Mouse (Mus musculus) hindbrain, embryonic 11.5 days (tissue): ENCODE measurements around the gene Mpp5. TPM values are rescaled to one million over a fixed set of nuclear protein-coding genes. Genes with fewer than 3 reads are reported as not detected.

Source experiments
- ATAC-seq: fragments of 200-750 bp; cut with Nextera tagmentation; 2 replicates; pipeline ENCODE4 v1.8.0; 2017; ENCODE audit warnings: mild to moderate bottlenecking, moderate TSS enrichment, moderate library complexity; ENCODE audit not compliant: low FRiP score
- DNase-seq: peaks from one replicate; pipeline ENCODE4 v3.0.0-alpha.2; 2015; ENCODE audit warnings: low spot score
- H3K27ac ChIP-seq: fragments of 300-500 bp; sonication (generic); 2 replicates; pipeline ENCODE4 v1.5.1; 2014; ENCODE audit warnings: mild to moderate bottlenecking, low read depth, low read length
- H3K27me3 ChIP-seq: fragments of 300-500 bp; sonication (generic); 2 replicates; pipeline ENCODE4 v1.6.1; 2014; ENCODE audit warnings: mild to moderate bottlenecking, low read length, moderate library complexity, mixed read lengths; ENCODE audit not compliant: control insufficient read depth, insufficient read depth
- H3K36me3 ChIP-seq: fragments of 300-500 bp; sonication (generic); 2 replicates; pipeline ENCODE4 v1.6.1; 2014; ENCODE audit warnings: mild to moderate bottlenecking, low read length, moderate library complexity, mixed read lengths; ENCODE audit not compliant: control insufficient read depth, insufficient read depth
- H3K4me1 ChIP-seq: fragments of 300-500 bp; sonication (generic); replicated peaks from 2 replicates; pipeline ENCODE4 v1.6.1; 2014; ENCODE audit warnings: low read length, mixed read lengths; ENCODE audit not compliant: control insufficient read depth, insufficient read depth
- H3K4me2 ChIP-seq: fragments of 300-500 bp; sonication (generic); replicated peaks from 2 replicates; pipeline ENCODE4 v1.6.1; 2014; ENCODE audit warnings: mild to moderate bottlenecking, low read depth, low read length
- H3K4me3 ChIP-seq: fragments of 300-500 bp; sonication (generic); 2 replicates; pipeline ENCODE4 v1.5.1; 2014; ENCODE audit warnings: low read depth, low read length
- H3K9ac ChIP-seq: fragments of 300-500 bp; sonication (generic); 2 replicates; pipeline ENCODE4 v1.6.1; 2014; ENCODE audit warnings: low read depth, low read length
- H3K9me3 ChIP-seq: fragments of 300-500 bp; sonication (generic); 2 replicates; pipeline ENCODE4 v1.6.1; 2016; ENCODE audit warnings: low read length; ENCODE audit not compliant: control insufficient read depth
- WGBS: fragments of 180-500 bp; shearing (Covaris S2); extraction: QIAGEN DNeasy Blood & Tissue Kit; methylation state at CpG from one replicate; pipeline ENCODE4 v1.1.7; 2014; 5-methylcytosine and 5-hydroxymethylcytosine counted together
- polyA plus RNA-seq: library from polyadenylated mRNA; unstranded; fragments of >200 nt; fragmentation: Nextera tagmentation; extraction: Ambion mirVana; gene quantifications from 2 replicates; pipeline ENCODE4 v1.2.1, GENCODE M21; 2014

The Mpp5 gene
- polyA plus RNA-seq, 1 experiment from 2014 or later: 32.3 TPM

DNA sequence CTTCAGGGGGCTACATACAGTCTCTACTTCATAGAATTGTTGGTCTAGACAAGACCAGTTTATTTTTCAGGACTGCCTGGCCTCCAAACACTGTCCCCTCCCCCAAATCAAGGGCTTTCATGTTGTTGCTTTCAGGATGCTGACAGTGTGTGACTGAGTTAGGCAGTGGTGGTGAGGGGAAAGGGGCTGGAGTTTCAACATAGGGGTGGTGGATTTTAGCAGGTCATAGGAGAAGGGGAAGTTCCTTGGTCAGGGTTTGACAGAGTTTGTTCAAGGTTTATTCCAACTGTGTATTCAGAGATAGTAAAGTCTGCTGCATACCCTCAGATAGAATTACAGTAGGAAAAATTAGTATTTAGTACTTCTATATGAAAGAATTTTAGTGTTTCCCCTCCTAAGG lies 53.1 kb downstream of the Mpp5 start:
- Histone ChIP-seq H3K4me3 (no peak overlapping the region), H3K4me1 (no peaks in the 10 kb centered on the region), H3K27me3 (no peaks in the 10 kb centered on the region), H3K4me2 (no peak overlapping the region), H3K9ac (no peak overlapping the region), H3K36me3 (0 out of 2 replicates have a peak, but pooled peaks cover 2% of the 10 kb centered on the region), H3K27ac (no peak overlapping the region), H3K9me3 (no peaks in the 10 kb centered on the region)
- ATAC-seq: no peak
- no peak for DNase-seq

DNA sequence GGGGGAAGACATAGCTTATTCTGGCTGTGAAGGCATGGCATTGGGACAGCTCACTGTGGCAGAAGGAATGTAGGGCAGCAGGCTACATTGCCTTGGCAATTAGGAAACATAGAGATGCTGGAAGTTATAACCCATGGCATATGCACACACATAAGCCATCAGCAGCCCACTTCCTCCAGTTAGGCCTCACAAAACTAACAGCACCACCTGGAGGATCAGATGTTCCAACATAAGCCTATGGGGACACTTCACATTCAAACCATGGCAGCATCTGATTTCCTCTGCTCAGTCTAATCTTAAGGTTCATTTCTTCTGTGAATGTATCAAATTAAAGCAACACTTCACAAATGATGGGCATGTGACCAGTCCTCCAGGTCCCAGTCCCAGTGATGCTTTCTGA lies 65.7 kb downstream of the Mpp5 start:
- no peak overlapping the region for H3K9ac ChIP-seq
- H3K27ac ChIP-seq: no peak overlapping the region
- no peaks in the 10 kb centered on the region for H3K27me3 ChIP-seq
- H3K36me3 ChIP-seq: no peaks in the 10 kb centered on the region
- no peaks in the 10 kb centered on the region for H3K9me3 ChIP-seq
- H3K4me2 ChIP-seq: no peak overlapping the region
- no peak for DNase-seq
- H3K4me1 ChIP-seq: no peaks in the 10 kb centered on the region
- ATAC-seq: no peak
- H3K4me3 ChIP-seq: no peak overlapping the region

DNA sequence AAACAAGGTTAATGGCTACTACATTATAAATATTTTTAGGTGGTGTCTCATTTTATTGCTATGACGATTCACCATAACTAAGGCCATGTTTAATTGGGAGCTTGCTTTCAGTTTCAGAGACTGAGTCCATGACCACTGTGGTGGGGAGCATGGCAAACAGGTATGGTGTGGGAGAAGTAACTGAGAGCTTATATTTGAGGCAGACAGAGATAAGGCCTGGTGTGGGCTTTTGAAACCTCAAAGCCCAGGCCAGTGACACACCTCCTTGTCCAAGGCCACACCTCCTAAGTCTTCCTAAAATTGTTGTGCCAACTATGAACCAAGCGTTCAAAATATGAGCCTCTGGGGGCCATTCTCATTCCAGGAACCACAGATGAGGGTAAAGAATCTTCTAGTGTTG lies 85.8 kb downstream of the Mpp5 start:
- H3K9me3 ChIP-seq: no peaks in the 10 kb centered on the region
- no peak overlapping the region for H3K27ac ChIP-seq
- no peak overlapping the region for H3K4me2 ChIP-seq
- no peaks in the 10 kb centered on the region for H3K4me1 ChIP-seq
- no peak overlapping the region for H3K9ac ChIP-seq
- WGBS: 87% methylated on average over 2 of the region's 2 CpGs
- 0 out of 2 replicates have a peak, but pooled peaks cover 3% of the 10 kb centered on the region for H3K36me3 ChIP-seq
- ATAC-seq: no peak
- no peak for DNase-seq
- H3K4me3 ChIP-seq: no peak overlapping the region
- no peaks in the 10 kb centered on the region for H3K27me3 ChIP-seq

DNA sequence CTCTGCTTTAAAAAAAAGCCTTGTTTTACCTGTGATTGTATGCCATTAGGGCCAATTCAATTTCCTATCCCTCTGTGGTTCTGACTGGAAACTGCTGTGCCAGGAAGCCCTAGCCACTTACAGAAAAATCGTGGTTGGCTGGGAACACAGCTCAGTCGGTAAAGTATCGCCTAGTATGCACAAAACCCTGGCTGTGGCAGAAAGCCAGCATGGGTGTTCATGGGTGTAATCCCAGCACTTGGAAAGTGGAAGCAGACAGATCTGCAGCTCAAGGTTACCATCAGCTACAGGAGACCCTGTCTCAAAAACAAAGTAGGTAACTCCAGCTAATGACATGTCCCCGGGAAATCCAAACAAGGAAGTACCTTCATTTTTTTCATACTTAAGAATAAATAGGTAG lies 91.2 kb downstream of the Mpp5 start:
- WGBS: 91% methylated on average over 4 of the region's 4 CpGs
- Histone ChIP-seq H3K4me1 (no peaks in the 10 kb centered on the region), H3K4me3 (no peak overlapping the region), H3K27ac (no peak overlapping the region), H3K36me3 (peaks cover 5% of the 10 kb centered on the region; the same call in 1 of the 2 replicates), H3K27me3 (no peaks in the 10 kb centered on the region), H3K4me2 (no peak overlapping the region), H3K9ac (no peak overlapping the region), H3K9me3 (no peaks in the 10 kb centered on the region)
- ATAC-seq: no peak
- DNase-seq: no peak

DNA sequence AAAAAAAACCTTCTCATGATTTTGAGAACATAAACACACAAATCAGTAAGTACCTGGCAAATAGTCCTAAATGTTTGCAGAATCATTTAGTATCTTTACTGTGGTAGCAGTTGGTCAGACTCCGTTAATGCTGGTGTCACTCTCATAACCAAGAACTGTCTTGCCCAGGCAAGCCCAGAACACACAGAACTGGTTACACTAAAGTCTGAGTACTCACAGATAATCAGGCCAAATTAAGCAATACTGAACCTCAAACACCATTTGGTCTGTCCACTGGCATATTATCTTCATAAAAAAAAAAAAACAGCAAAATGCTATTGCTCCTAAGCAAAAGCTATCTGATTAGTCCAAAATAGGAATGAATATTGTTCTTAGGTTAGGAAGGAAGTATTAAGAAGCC lies 93.7 kb downstream of the Mpp5 start:
- no peaks in the 10 kb centered on the region for H3K27me3 ChIP-seq
- H3K4me3 ChIP-seq: no peak overlapping the region
- H3K9me3 ChIP-seq: no peaks in the 10 kb centered on the region
- no peak for DNase-seq
- 97% methylated on average over 1 of the region's 1 CpGs for WGBS
- no peaks in the 10 kb centered on the region for H3K4me1 ChIP-seq
- peaks cover 3% of the 10 kb centered on the region; the same call in 1 of the 2 replicates for H3K36me3 ChIP-seq
- H3K27ac ChIP-seq: no peak overlapping the region
- H3K9ac ChIP-seq: no peak overlapping the region
- no peak overlapping the region for H3K4me2 ChIP-seq
- ATAC-seq: no peak

DNA sequence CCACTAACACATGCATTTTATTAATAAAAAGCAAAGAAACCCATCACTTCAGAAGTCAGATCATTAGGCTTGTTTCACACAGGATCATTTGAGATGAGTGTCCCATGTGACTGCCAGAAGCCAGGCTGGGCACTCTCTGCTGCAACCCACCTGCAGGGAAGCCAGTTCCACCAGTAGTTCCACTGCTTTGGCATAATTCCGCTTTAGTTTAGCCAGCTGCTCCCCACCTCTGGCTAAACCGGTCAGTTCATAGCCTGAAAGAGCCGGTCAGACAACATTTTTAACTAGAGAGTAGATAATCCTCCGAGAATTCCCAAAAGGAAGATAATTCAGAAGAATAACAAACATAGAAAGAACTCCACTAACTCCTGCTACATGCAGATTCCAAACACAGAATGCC lies 99.5 kb downstream of the Mpp5 start:
- Histone ChIP-seq H3K4me2 (no peak overlapping the region), H3K9ac (no peak overlapping the region), H3K9me3 (no peaks in the 10 kb centered on the region), H3K4me1 (no peaks in the 10 kb centered on the region), H3K27me3 (no peaks in the 10 kb centered on the region), H3K36me3 (0 out of 2 replicates have a peak, but pooled peaks cover 5% of the 10 kb centered on the region), H3K4me3 (no peak overlapping the region), H3K27ac (no peak overlapping the region)
- 89% methylated on average over 4 of the region's 4 CpGs for WGBS
- ATAC-seq (no peak), DNase-seq (no peak)

DNA sequence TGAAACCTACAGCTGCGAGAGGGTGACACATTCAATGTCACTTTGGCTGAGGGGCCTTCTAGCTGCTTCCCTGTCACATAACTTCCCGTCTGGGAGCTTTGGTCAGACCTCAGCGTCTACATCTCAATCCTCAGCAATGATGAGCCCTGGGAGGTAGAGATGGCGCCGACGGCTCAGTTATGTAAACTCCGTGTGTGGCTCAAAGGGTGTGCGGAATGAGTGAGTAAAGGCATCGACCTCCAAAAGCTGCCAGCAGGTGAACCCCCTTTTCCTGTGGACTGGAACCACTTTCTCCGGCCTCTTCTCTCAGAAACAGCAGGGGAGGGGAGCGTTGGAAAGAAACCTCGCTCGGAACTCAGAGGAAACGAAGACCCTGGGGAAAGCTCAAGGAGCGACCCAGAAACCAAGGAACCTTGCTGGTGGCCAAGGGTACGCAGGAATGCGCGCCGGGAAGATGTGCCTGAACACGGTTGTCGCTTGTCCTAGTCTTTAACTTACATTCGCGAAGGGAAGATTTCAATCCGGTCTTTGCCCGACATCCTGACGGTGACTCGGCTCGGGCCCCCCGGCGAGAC lies 112.3 kb downstream of the Mpp5 start:
- 2% methylated on average over 30 of the region's 30 CpGs for WGBS
- H3K9me3 ChIP-seq: no peaks in the 10 kb centered on the region
- peak overlapping the region; percentile 66 for H3K9ac ChIP-seq
- DNase-seq (no peak), ATAC-seq (peak; percentile 58)
- H3K4me2 ChIP-seq: peak overlapping the region; percentile 67
- no peak overlapping the region for H3K27ac ChIP-seq
- no peaks in the 10 kb centered on the region for H3K27me3 ChIP-seq
- H3K36me3 ChIP-seq: no peaks in the 10 kb centered on the region
- H3K4me3 ChIP-seq: peak overlapping the region; percentile 63
- no peaks in the 10 kb centered on the region; the same call in 1 of the 2 replicates for H3K4me1 ChIP-seq

DNA sequence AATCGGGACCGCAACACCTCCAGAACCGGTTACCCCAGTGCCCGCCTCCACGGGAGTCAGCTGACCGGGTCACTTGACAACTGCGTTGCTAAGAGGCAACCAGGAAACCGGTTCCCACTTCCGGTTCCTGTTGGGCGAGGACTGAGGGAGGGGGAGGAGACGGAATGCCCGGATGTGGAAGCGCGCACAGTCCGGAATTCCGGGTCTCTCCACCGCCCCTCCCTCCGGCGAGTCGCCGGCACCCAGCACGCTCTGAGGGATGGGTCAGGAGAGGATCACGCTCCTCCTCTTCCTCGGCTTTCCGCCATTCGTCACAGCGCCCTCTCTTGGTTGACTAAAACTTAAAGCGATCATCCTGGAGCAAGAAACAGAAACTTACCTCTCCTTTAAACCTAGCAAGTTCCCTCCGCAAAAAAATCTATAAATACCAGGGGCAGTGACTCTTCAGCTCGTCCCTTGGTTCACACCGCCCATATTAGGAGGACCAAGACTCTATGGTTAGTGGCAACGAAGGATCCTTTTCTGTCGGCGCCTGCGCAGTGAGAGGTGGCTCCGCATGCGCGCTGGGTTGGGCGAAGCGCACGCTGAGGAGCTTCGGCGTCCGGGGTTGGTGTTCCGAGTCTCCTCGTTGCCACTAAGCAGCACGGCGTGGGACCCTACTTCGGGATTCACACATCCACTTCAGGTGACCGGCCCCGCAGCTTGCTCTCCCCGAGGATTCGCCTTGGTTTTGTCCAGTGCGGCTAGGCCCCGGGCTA lies 113.0 kb downstream of the Mpp5 start, which contains the start of the genes Atp6v1d and Eif2s1:
Gene Atp6v1d, minus strand, starts transcription at position 143 of the 758 bp plus-strand sequence.
Gene Eif2s1, plus strand, starts transcription at position 324 of the 758 bp plus-strand sequence.
- no peaks in the 10 kb centered on the region for H3K27me3 ChIP-seq
- WGBS: under 1% methylated on average over 55 of the region's 55 CpGs
- peak; percentile 100 for ATAC-seq

More for the DNA sequence above, 113.0 kb downstream of the Mpp5 start, which contains the start of the genes Atp6v1d and Eif2s1:
- peak within 1 kb of the TSS; percentile 70 for H3K27ac ChIP-seq
- no peaks in the 10 kb centered on the region; the same call in 1 of the 2 replicates for H3K4me1 ChIP-seq
- H3K9me3 ChIP-seq: no peaks in the 10 kb centered on the region
- DNase-seq: peak; percentile 100
- H3K9ac ChIP-seq: peak within 1 kb of the TSS; percentile 83
- peak within 1 kb of the TSS; percentile 70 for H3K4me2 ChIP-seq
- H3K36me3 ChIP-seq: no peaks in the 10 kb centered on the region
- peak within 1 kb of the TSS; percentile 84 for H3K4me3 ChIP-seq
